Mouse (Mus musculus): ENCODE data around the gene Tbc1d2. TPM values are rescaled to one million over a fixed set of nuclear protein-coding genes. Genes with fewer than 3 reads are reported as not detected.

The Tbc1d2 gene
- polyA plus RNA-seq (2012; fragmentation: generic; extraction: Trizol): under 1 TPM; 0.14 to 0.21 TPM

DNA sequence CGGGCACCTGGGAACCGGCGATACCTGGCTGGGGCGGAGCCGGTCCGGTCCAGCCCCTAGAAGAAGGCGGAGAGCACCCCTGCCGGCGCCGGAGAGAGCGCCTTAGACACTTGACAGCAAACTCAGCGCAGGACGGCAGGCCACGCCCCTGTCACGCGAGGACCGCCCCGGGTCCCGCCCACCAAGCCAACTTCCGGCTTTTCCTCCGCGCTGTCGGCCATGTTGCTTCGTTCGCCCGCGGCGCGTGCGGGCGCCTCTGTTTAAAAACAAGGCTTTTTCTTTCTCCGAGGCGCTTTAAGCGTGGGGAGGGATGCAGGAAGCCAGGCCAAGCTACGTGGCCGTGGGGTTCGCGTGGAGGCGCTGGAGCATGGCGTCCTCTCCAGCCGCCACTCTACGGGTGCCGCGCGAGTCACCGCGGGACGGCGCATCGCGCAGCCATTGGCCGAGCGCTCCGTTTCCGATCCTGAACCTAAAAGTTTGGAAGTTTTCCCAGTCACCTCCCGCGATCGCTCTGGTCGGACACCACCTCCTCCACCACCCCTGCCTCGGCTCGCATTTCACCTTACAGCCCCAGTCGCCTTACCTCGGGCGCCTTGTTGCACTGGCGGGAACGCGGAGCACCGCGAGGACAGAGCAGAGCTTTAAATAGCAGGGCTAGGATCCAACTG is at the start of gene Tbc1d2:
TSS of gene Tbc1d2 (minus strand) at position 124 of the 668 bp plus-strand sequence.

GRCm38 (mm10) chr4:46601844-46602423 is 48.1 kb downstream of the Tbc1d2 start, which contains the start of gene Coro2a:
Coro2a (minus strand) TSS chr4:46602202.

Other genes starting within 250 kb of the Tbc1d2 start
- under 1 TPM in 1 of 2 experiments, not detected in 1; 0.01 TPM for gene Hemgn, start 236.7 kb downstream of the Tbc1d2 start, polyA plus RNA-seq (2012; fragmentation: generic; extraction: Trizol)
- gene Anp32b, start 199.3 kb downstream of the Tbc1d2 start, polyA plus RNA-seq (2012; fragmentation: generic; extraction: Trizol): 100 to 1,000 TPM; 188 to 192 TPM
- gene Nans, start 161.0 kb downstream of the Tbc1d2 start, polyA plus RNA-seq (2012; fragmentation: generic; extraction: Trizol): 100 to 1,000 TPM in 1 of 2 experiments, 10 to 100 TPM in 1; 62.6 to 156 TPM
- under 1 TPM; 0.02 to 0.22 TPM for gene Trim14, start 114.1 kb downstream of the Tbc1d2 start, polyA plus RNA-seq (2012; fragmentation: generic; extraction: Trizol)
- not detected for gene Coro2a, start 48.0 kb downstream of the Tbc1d2 start, polyA plus RNA-seq (2012; fragmentation: generic; extraction: Trizol)